Mouse (Mus musculus) CH12.LX (cell line): ENCODE results near the gene Dtnb.

ENCODE experiments used
- CTCF ChIP-seq, 2 experiments: IDR thresholded peaks in 1 of 2; conservative IDR thresholded peaks in 1 of 2; 2 replicates each; pipeline ENCODE4 v1.5.1; 2011 to 2012; ENCODE audit warnings: low read depth in 2 of 2, low read length in 2 of 2, improper control_type of control experiment in 1 of 2, inconsistent platforms in 1 of 2, mild to moderate bottlenecking in 1 of 2, moderate library complexity in 1 of 2
- E2F4 ChIP-seq: IDR thresholded peaks from 2 replicates; pipeline ENCODE4 v1.6.1; 2011; ENCODE audit warnings: low read depth, low read length, improper control_type of control experiment; ENCODE audit not compliant: insufficient replicate concordance
- EP300 ChIP-seq: IDR thresholded peaks from 2 replicates; pipeline ENCODE4 v1.6.1; 2011; ENCODE audit warnings: low read length, improper control_type of control experiment
- HCFC1 ChIP-seq: IDR thresholded peaks from 2 replicates; pipeline ENCODE4 v1.6.1; 2012; ENCODE audit warnings: low read depth, mild to moderate bottlenecking, inconsistent platforms, low read length, improper control_type of control experiment
- KAT2A ChIP-seq: IDR thresholded peaks from 2 replicates; pipeline ENCODE4 v1.6.1; 2012; ENCODE audit warnings: low read length, improper control_type of control experiment, inconsistent platforms; ENCODE audit not compliant: insufficient replicate concordance
- POLR2AphosphoS2 ChIP-seq: IDR thresholded peaks from 2 replicates; pipeline ENCODE4 v1.6.1; 2011; ENCODE audit warnings: low read depth, low read length, improper control_type of control experiment

DNA sequence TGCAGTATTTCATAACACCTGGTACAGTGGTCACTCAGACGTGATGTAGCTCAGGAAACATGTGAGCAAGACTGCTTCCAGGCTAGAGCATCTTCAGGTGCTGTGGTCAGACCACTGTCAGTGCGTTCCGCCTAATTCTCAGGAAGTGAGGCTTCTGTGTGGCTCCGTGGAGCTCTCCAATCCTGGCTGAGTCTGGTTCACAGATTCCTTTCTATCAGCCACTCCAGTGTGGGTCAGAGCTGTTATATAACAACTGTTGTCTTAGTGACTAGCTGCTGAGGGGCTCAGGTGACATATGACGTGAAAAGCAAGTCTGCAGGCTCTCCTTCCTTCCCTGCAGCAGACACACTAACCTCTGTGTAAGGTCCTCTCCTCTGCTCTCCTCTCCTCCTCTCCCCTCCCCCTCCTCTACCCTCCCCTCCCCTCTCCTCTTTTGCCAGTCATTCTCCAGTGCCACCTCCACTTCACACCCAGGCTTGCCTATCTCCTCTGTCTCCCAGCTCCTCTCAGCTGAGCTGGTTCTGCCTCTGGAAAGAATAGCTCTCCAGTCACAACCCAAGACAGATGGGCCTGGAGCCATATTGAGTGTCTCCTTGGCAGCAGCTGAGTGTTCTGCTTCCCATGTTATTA lies 23.5 kb upstream of the Dtnb start:
- TF ChIP-seq CTCF (conservative IDR thresholded peaks at IDR 0.05 in 1 of 2, IDR thresholded peaks at IDR 0.05 in 1 of 2; ENCODE audit: low read depth in 2 of 2, low read length in 2 of 2) (no peak), KAT2A (no peak), POLR2AphosphoS2 (no peak), HCFC1 (no peak), EP300 (no peak), E2F4 (no peak)
